Mouse (Mus musculus) kidney, adult 2 months (tissue): ENCODE data around the gene Meis2. TPM values are rescaled to one million over a fixed set of nuclear protein-coding genes. Genes with fewer than 3 reads are reported as not detected.

ENCODE experiments used
- DNase-seq: peaks from one replicate; pipeline ENCODE4 v3.0.0; 2021
- H3K27ac ChIP-seq: fragments of 200-500 bp; 2 replicates; pipeline ENCODE4 v1.5.1; 2012; ENCODE audit warnings: low read depth, low read length, control low read depth, inconsistent platforms; ENCODE audit not compliant: insufficient read depth
- H3K27me3 ChIP-seq: fragments of 200-500 bp; replicated peaks from 2 replicates; pipeline ENCODE4 v1.6.1; 2012; ENCODE audit warnings: mild to moderate bottlenecking, moderate library complexity, low read length, inconsistent platforms; ENCODE audit not compliant: control insufficient read depth, insufficient read depth
- H3K36me3 ChIP-seq: fragments of 200-500 bp; 2 replicates; pipeline ENCODE4 v1.6.1; 2012; ENCODE audit warnings: mild to moderate bottlenecking, moderate library complexity, low read length, inconsistent platforms; ENCODE audit not compliant: control insufficient read depth, insufficient read depth
- H3K4me1 ChIP-seq: fragments of 200-500 bp; 2 replicates; pipeline ENCODE4 v1.6.1; 2011; ENCODE audit warnings: low read length; ENCODE audit not compliant: control insufficient read depth, insufficient read depth
- H3K4me3 ChIP-seq: fragments of 200-500 bp; 2 replicates; pipeline ENCODE4 v1.5.1; 2011; ENCODE audit warnings: mild to moderate bottlenecking, low read depth, low read length, control low read depth; ENCODE audit not compliant: insufficient read depth
- CTCF ChIP-seq: fragments of 200-500 bp; conservative IDR thresholded peaks from 2 replicates; pipeline ENCODE4 v1.5.1; 2011; ENCODE audit warnings: low read depth, mild to moderate bottlenecking, control low read depth, low read length, moderate library complexity, mixed read lengths; ENCODE audit not compliant: insufficient read depth, insufficient read length
- POLR2A ChIP-seq: fragments of 200-500 bp; IDR thresholded peaks from one replicate; pipeline ENCODE4 v1.6.1; 2011; ENCODE audit warnings: low read depth, low read length, control low read depth
- WGBS: fragments of 180-500 bp; shearing (Covaris S2); methylation state at CpG from one replicate; pipeline ENCODE4 v1.1.7; 2018; 5-methylcytosine and 5-hydroxymethylcytosine counted together
- polyA plus RNA-seq: library from polyadenylated mRNA; depleted of rRNA; stranded (reverse); fragments of >200 nt; gene quantifications from 2 replicates; pipeline ENCODE4 v1.2.3, GENCODE M21; 2012

Gene Meis2
- polyA plus RNA-seq, 1 experiment: 32.2 TPM

DNA sequence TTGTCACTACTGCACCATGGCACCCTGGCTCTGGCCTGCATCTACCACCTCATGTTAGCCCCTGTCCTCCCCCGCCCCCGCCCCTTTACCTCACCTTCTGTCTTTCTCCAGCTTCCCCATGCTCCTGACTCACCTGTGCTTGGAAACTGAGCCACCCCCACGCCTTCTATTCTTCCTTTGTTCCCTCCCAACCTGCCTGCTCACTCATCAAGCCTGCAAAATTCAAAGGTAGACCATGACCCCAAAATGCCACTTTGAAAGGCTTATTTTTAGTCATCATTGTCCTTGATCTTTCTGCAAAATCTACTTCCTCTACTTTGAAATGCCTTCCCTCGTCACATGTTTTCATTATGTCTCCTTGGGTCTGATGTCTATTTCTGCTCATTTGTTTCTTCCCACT is 77.2 kb downstream of the Meis2 start:
- no peak for DNase-seq
- no peak for TF ChIP-seq CTCF
- TF ChIP-seq POLR2A: no peak
- Histone ChIP-seq H3K27me3 (no peaks in the 10 kb centered on the region; the same call in 1 of the 2 replicates), H3K4me1 (no peaks in the 10 kb centered on the region; the same call in 1 of the 2 replicates), H3K36me3 (no peaks in the 10 kb centered on the region), H3K4me3 (no peak overlapping the region), H3K27ac (no peak overlapping the region)
- 80% methylated on average over 4 of the region's 4 CpGs for WGBS

DNA sequence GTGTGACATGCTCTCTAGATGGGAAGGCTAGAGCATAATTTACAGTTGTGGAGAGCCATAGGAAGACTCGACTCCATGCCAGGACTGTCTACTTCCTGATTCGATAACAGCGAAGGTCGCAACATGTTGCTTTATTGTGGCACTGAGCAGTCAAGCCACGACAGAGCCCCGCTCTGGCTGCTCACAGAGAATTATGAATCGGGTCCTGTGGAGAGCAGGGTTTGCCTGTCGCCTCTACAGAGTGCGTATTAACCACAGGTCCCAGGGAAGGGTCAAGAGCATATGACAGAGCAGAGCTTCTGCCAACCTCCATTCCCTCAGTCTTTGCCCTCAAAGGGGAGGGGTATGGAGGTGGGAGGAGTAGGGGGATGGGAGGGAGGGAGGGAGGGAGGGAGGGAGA is 80.7 kb downstream of the Meis2 start:
- no peak overlapping the region for H3K4me3 ChIP-seq
- WGBS: 56% methylated on average over 9 of the region's 9 CpGs
- no peaks in the 10 kb centered on the region; the same call in 1 of the 2 replicates for H3K27me3 ChIP-seq
- H3K36me3 ChIP-seq: no peaks in the 10 kb centered on the region
- no peak overlapping the region for H3K27ac ChIP-seq
- no peak for DNase-seq
- TF ChIP-seq POLR2A: no peak
- TF ChIP-seq CTCF: no peak
- no peaks in the 10 kb centered on the region; the same call in 1 of the 2 replicates for H3K4me1 ChIP-seq

GRCm38 (mm10) chr2:115984487-115984886 is 81.2 kb downstream of the Meis2 start:
- H3K27me3 ChIP-seq: no peaks in the 10 kb centered on the region; the same call in 1 of the 2 replicates
- no peak overlapping the region for H3K27ac ChIP-seq
- no peak for DNase-seq
- WGBS: 57% methylated on average over 4 of the region's 4 CpGs
- no peaks in the 10 kb centered on the region; the same call in 1 of the 2 replicates for H3K4me1 ChIP-seq
- H3K4me3 ChIP-seq: no peak overlapping the region
- TF ChIP-seq POLR2A: no peak
- no peak for TF ChIP-seq CTCF
- H3K36me3 ChIP-seq: no peaks in the 10 kb centered on the region

GRCm38 (mm10) chr2:115980490-115980889 is 85.1 kb downstream of the Meis2 start:
- no peak overlapping the region for H3K4me3 ChIP-seq

GRCm38 (mm10) chr2:115979683-115980476 is 85.8 kb downstream of the Meis2 start:
- H3K36me3 ChIP-seq: no peaks in the 10 kb centered on the region; the same call in 1 of the 2 replicates
- H3K27ac ChIP-seq: no peak overlapping the region
- no peak overlapping the region for H3K4me3 ChIP-seq
- TF ChIP-seq CTCF (no peak), POLR2A (no peak)
- no peaks in the 10 kb centered on the region; the same call in 1 of the 2 replicates for H3K27me3 ChIP-seq
- H3K4me1 ChIP-seq: no peaks in the 10 kb centered on the region
- WGBS: 32% methylated on average over 14 of the region's 14 CpGs
- peak; percentile 43 for DNase-seq

More at GRCm38 (mm10) chr2:115980490-115980889, 85.1 kb downstream of the Meis2 start:
- Histone ChIP-seq H3K27ac (no peak overlapping the region), H3K27me3 (no peaks in the 10 kb centered on the region; the same call in 1 of the 2 replicates), H3K4me1 (no peaks in the 10 kb centered on the region), H3K36me3 (no peaks in the 10 kb centered on the region; the same call in 1 of the 2 replicates)
- no peak for DNase-seq
- TF ChIP-seq POLR2A (no peak), CTCF (no peak)

GRCm38 (mm10) chr2:115978666-115979065 is 87.0 kb downstream of the Meis2 start:
- no peaks in the 10 kb centered on the region for H3K4me1 ChIP-seq
- 55% methylated on average over 5 of the region's 5 CpGs for WGBS
- H3K36me3 ChIP-seq: no peaks in the 10 kb centered on the region; the same call in 1 of the 2 replicates
- no peak overlapping the region for H3K27ac ChIP-seq
- no peaks in the 10 kb centered on the region; the same call in 1 of the 2 replicates for H3K27me3 ChIP-seq
- TF ChIP-seq POLR2A: no peak
- no peak for TF ChIP-seq CTCF
- DNase-seq: no peak
- no peak overlapping the region for H3K4me3 ChIP-seq

DNA sequence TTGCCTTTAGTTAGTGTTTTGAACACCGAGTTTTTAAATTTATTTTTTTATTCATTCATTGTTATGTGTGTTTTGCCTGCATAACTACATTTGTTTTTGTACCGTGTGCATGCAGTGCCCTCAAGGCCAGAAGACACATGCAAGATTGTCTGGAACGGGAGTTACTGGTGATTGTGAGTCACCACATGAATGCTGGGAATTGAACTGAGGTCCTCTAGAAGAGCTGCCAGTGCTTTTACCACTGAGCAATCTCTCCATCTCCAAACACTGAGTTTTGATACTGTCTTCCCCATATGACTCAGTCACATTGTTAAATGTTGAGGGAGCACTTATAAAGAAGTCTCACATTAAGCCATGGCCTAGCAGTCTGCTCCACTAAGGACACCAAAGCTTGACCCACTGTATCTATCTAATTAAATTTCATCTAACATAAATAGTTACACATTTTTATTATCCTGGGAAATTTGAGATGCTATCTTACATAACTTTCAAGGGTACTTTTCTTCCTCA is 94.3 kb downstream of the Meis2 start:
- TF ChIP-seq POLR2A (no peak), CTCF (no peak)
- Histone ChIP-seq H3K27ac (no peak overlapping the region), H3K27me3 (no peaks in the 10 kb centered on the region; the same call in 1 of the 2 replicates), H3K36me3 (no peaks in the 10 kb centered on the region), H3K4me3 (no peak overlapping the region), H3K4me1 (no peaks in the 10 kb centered on the region)
- 83% methylated on average over 3 of the region's 3 CpGs for WGBS
- no peak for DNase-seq
